Mouse (Mus musculus) layer of hippocampus, adult 2 months (tissue): Measurements from ENCODE around the gene Resf1. TPM values are rescaled to one million over a fixed set of nuclear protein-coding genes. Genes with fewer than 3 reads are reported as not detected.

Experiments
- DNase-seq, 2 experiments: peaks; one replicate each; pipeline ENCODE4 v3.0.0; 2022; ENCODE audit warnings: low spot score in 2 of 2
- H3K27ac ChIP-seq: fragments of 200-600 bp; 2 replicates; pipeline ENCODE4 v1.8.1; 2022
- H3K4me3 ChIP-seq: fragments of 200-600 bp; 2 replicates; pipeline ENCODE4 v1.8.1; 2022; ENCODE audit warnings: mild to moderate bottlenecking
- CTCF ChIP-seq: fragments of 200-600 bp; conservative IDR thresholded peaks from 2 replicates; pipeline ENCODE4 v1.8.1; 2022; ENCODE audit warnings: antibody characterized with exemption, mild to moderate bottlenecking, moderate library complexity
- total RNA-seq, 2 experiments: library from RNA; stranded (reverse); gene quantifications; 2 replicates each; pipeline ENCODE4 v1.2.3; 2021

Resf1 gene
- total RNA-seq, 2 experiments from 2014 or later, result 19.2 to 21.2 TPM

DNA sequence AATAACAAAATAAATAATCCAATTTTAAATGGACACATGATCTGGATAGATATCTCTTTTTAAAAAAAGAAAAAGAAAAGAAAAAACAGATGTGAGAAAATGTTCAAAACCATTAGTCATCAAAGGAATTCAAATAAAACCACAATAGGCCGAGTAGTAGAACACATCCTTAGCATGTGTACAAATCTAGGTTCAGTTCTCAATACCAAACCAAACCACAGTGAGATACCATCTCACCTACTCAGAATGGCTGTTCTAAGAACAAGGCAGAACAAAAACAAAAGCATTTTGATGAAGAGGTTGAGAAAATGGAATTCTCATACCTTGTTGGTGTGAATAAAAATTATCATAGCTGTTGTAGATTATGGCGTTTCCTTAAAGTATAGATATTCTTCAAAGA, 57.2 kb downstream of the Resf1 start:
- Histone ChIP-seq H3K4me3 (no peak overlapping the region), H3K27ac (no peak overlapping the region)
- no peak for DNase-seq
- TF ChIP-seq CTCF, result no peak

DNA sequence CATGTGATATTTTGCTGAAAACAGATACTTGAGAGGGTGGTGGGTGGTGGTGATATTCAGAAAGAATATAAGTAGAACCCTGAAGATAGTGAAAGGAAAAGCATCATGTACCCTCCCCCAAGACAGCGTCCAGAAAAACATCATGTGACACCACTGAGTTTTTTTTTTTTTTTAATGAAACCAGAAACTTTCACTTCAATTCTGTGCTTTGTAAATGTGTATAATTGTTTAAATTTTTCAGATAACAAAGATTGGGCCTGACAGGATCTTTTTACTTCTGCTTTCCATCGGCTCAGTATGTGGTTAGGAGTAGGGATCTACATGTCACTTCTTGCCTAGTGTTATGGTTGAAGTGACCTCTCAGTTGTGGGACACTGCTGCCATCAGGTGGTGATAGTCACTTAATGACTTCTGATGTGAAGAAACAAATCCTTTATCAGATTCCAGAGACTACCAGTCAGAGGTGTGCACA, 65.8 kb downstream of the Resf1 start:
- 0 out of 2 replicates have a peak overlapping the region, but pooled peaks have one; percentile 4 for H3K4me3 ChIP-seq
- peak; percentile 50 to 55 for DNase-seq
- no peak overlapping the region for H3K27ac ChIP-seq
- peak; percentile 81 for TF ChIP-seq CTCF

DNA sequence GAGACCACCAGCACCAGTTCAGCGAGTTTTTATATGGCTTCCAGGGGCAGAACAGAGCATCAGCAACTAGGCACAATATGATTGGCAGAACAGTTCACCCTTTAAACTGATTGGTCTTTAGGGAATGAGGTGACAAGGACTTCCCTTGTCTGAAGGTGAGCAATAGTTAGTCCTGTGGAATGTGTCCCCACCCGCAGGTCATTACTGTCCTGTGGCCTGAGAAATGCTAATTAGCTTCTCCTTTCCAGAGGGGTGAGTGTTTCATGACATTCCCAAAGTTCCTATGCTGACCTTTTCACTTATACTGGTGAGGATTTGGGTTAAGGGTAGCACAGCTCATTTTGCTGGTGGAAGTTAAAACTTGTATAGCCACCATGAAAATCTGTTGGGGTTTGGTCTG, 74.3 kb downstream of the Resf1 start:
- H3K27ac ChIP-seq, result no peak overlapping the region
- no peak for TF ChIP-seq CTCF
- DNase-seq, result no peak
- no peak overlapping the region for H3K4me3 ChIP-seq

Other genes with a start within 250 kb of the Resf1 start
- gene Dennd5b, start 207.7 kb upstream of the Resf1 start, total RNA-seq, result 10 to 100 TPM; 43.9 to 49.9 TPM
- gene Gm10203, start 179.2 kb upstream of the Resf1 start, total RNA-seq, result not detected
- 1 to 10 TPM; 2.8 to 2.9 TPM for gene Etfbkmt, start 169.6 kb upstream of the Resf1 start, total RNA-seq
- 10 to 100 TPM; 30.9 to 31.6 TPM for gene Amn1, start 120.7 kb upstream of the Resf1 start, total RNA-seq
- gene Bicd1, start 99.5 kb downstream of the Resf1 start, total RNA-seq, result 10 to 100 TPM; 52.3 to 52.7 TPM